Mouse (Mus musculus): ENCODE data around the gene Tmem136.
"Not testable (repeated sequence)": the region's sequence is repeated elsewhere in the genome, so short reads cannot be mapped to it uniquely, and the experiment has no call there.

Tmem136 gene

DNA sequence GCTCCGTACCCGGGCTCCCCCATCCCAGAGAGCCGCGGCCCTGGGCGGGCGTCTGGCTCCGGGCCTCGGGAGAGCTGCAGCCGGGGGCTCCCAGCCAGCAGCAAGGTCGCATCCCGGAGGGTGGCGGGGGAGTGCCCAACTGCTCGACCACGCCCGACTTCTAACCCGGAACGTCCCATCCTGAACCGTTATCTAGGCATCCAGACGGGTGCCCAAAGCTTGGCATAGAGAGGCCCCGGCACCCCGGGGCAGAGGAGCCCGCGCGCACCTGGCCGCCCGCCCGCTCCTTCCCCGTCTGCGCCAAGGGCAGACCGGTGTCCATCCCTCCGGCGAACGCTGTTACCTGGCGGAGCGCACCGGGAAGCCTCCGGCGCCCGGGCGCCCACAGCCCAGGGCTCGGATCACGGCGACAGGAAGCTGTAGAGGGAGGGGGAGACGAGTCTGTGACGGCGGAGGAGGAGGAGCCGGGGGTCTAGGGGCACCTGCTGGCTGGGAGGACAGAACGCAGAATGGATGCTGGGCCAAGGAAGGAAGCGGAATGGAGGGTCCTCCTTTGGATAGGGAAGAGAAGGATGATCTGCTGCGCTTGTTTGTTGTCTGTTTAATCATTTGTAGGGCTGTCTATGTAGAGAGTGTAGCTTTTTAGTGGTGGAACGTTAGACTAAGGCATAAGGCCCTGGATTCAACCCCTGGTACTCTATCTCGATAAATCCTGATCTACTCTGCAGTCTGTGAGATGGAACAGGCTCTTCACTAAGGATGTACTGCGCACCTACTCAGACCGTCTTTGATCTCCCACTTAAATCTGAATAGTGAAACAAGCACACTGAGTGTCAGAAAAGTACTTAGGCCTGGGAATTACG is at the start of gene Tmem136:
TSS of gene Tmem136 (minus strand) at position 437 of the 863 bp plus-strand sequence.
- peak; percentile 60 to 68 for DNase-seq (ENCODE audit: low spot score in 2 of 2)

DNA sequence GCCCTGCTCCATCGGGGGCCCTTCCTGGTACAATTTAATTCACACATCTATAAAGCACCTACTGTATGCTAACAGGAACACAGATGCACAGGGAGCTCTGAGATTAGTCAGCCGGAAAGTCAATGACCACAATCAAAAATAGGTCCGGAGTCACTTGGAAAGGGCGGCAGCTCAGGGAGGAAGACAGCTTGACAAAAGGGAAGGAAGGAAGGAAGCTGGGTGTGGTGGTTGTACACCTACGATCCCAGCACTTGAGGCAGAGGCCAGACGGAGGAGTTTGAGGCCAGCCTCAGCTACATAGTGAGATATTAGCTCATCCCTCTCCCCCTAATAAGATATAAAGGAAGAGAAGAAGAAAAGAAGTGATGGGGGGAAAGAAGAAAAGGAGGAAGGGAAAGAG is 39.6 kb upstream of the Tmem136 start:
- no peak for DNase-seq (ENCODE audit: low spot score in 2 of 2)

DNA sequence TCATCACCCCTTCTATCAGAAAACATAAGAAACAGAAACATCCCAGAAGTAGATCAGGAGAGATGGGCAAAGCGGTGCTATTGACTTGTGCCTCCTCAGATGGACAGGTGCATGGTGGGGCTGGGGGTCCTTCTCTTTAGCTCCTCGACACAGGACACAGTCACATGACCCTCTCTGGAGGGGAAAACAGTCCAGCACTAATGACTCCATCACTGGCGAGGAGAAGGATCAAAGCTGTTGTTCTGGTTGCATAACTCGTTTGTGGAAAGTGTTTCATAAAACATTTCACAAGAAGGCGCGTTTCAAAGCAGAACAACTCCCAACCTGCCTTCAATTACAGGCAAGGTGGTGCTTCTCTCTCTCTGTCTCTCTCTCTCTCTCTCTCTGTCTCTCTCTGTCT is 35.4 kb upstream of the Tmem136 start:
- DNase-seq (ENCODE audit: low spot score in 2 of 2), result no peak

DNA sequence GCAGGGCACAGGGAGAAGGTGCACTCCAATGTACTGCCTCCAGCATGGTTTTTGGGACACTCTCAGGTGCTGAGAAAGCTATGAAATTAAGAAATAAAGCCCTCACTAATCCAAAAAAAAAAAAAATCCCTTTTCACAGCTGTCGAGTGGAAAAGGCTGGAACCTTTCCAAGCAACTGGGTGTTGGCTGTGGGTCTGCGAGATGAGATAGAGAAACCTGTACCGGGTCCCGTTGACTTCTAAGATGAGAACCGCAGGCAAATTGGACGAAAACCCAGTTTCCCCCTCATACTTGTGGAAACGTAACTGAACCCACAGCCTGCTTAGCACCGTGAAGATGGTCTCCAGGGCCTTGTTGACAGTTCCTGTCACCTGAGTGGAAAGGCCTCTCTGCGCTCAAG is 34.6 kb upstream of the Tmem136 start:
- DNase-seq (ENCODE audit: low spot score in 2 of 2), result no peak

DNA sequence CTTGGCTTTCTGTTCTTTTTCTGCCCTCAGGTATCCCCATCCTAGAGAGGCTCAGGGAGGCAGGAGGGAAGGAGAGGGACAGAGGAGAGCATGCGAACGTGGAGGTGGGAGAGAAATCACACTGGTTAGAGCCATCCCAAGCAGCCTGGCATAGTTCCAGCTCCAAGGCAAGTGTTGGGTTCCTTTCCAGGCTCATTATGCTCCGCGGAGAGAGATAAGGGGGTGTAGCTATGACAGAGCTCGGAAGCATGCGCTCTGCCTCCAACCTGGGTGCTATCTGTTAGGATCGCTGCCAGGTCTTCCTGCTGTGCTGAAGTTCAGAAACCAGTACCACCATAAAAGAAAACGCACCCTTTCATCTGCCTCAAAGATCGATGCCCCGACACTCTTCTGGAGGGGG is 33.7 kb upstream of the Tmem136 start:
- DNase-seq (ENCODE audit: low spot score in 2 of 2), result peak; percentile 73 to 74

DNA sequence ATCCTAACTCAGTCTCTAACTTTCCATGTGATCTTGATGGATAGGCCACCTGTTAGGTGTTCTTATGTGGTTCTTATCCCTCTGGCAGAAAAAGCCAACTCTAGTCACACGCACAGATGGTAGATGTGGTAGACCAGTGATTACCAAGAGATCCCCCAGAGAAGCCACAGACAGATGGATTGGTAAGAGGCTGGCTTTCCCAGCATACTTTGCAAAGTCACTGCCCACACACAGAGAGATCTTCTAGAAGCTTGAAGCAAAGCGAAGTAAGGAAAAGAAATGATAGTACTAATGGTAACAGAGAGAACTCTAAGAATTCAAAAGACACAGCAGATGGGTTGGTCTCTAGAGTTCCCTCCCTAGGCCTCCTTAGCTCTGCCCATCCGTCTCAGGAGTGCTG is 33.1 kb upstream of the Tmem136 start:
- peak in 1 of 2 experiments; percentile 70 for DNase-seq (ENCODE audit: low spot score in 2 of 2)

DNA sequence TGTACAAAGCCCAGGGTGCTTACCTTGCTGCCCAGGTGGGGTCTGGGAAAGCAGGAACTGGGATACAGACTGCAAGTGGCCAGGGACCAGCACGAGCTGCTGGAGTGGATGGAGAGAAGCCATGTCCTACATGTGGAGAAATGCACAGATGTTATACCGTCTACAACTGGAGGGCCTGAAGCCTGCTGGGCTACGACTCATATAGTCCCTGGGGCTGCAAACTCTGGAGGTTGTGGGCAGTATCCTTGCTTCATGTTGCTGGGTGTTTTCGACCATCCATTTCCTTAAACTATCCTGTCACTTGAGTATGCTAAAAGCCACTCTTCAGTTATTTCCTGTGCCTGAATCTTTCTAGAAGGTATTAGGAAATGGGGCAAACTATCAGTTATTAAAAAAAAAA is 28.8 kb upstream of the Tmem136 start:
- DNase-seq (ENCODE audit: low spot score in 2 of 2), result no peak

DNA sequence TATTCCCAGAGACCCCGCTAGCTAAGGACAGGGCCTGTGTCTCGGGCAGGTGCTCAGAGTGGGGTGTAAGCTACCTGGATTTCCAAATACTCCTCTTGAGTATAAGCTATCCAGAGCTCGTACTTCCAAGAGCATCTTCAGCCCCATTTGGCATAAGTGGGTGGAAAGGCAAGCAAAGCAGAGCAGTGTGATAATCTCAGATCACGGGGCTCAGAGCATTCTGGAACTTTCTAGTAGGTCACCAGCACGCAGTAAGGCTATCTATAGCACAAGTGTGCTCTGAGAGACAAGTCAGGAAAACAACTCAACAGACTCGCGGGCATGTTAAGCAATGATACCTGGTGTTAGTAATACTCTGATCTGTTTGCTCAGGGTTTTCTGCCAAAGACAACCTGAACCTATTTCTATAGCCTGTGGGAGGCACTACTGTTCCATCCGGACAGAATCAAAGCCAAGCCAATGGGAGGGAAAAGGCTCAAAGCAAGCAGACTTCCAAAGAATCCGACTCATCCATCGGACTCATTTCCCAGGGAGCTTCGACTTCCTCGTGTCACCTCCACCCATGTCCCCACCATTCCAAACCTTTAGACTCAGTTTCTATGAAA is 27.9 kb upstream of the Tmem136 start:
- no peak for DNase-seq (ENCODE audit: low spot score in 2 of 2)

DNA sequence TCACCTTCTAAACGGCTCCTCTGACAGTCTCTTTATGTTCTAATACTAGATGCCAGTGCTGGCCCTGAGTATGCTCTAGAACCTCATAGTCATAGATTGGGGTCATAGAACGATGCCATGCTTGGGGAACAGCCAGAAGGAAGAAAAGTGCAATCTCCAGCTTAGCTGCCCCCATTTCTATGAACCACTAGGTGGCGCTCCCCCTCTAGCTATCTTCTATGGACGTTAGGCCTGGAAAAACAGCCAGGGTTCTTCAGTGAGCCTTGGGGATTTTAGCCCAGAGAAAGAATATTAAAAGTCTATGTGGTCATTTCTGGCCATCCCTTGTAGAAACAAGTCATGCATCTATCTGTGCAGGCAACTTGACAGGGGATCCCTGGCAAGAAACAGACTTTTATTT is 25.5 kb upstream of the Tmem136 start:
- DNase-seq (ENCODE audit: low spot score in 2 of 2), result peak; percentile 55 to 78

DNA sequence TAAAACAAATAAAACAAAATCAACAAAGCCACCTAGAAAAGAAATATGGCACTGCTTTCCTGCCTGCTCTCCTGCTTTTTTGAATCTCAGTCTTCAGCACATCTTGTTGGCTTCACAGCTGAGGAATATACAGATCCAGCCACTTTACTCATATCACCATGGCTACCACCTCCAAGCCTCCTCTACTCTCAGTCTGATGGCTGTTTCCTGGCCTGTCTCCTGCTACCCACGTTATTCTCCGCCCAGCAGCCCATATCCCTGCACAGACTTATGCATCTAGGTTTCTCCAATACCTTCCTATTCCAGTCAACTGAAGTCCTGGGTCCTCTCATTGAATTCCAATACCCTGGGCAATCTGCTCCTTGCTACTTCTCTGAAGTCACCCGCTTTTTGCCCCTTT is 17.2 kb upstream of the Tmem136 start:
- DNase-seq (ENCODE audit: low spot score in 2 of 2), result peak; percentile 59 to 74

DNA sequence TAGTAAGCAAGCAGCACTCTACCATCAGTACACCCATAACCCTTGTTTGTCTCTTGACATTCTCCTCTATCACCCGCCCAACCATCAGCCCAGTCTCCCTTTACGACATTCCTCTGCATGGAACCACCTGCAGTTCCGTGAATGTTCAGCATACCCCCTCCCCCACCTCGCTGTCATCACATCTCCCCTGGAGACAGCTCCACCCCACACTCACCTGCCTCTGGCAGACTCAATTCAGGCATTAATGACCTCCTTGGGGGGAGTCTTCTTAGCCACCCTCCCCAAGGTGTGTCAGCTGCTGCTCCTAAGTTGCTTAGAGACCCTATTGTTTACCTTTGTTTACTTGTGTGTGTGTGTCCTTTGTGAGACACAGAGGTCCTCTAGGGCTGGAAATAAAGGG is 16.0 kb upstream of the Tmem136 start:
- no peak for DNase-seq (ENCODE audit: low spot score in 2 of 2)

DNA sequence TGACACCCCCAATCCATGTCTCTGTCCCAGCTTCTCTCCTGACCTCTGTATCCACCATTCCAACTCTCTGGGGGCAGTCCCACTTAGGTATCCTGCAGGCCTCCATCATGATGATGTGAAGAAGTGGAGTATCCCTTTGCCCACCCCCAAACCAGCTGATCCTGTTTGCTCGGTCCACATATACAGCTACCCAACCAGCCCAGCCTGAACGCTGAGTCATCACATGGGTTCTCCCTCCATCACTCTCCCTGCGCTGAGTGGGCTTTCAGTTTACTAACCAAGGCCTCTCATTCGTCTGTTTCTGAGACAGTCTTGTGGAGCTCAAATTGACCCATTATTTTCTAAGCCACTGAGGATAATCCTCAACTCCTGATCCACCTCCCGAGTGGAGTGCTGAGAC is 15.6 kb upstream of the Tmem136 start:
- no peak for DNase-seq (ENCODE audit: low spot score in 2 of 2)

DNA sequence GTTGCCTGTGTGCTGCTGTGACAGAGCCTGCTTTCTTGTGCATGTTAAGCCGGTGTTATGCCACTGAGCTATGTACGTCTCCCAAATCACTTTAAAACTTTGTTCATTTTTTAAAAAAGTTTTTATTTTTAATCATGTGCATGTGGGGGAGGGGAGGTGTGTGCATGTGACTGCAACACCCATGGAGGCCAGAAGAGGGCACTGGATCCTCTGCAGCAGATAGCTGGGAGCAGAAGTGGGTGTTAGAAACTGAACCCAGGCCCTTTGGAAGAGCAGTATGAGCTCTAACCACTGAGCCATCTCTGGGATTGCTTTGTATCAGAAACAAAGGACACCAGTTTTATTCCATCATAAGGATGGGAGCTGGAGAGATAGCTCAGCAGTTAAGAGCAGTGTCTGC is 14.3 kb upstream of the Tmem136 start:
- no peak for DNase-seq (ENCODE audit: low spot score in 2 of 2)

DNA sequence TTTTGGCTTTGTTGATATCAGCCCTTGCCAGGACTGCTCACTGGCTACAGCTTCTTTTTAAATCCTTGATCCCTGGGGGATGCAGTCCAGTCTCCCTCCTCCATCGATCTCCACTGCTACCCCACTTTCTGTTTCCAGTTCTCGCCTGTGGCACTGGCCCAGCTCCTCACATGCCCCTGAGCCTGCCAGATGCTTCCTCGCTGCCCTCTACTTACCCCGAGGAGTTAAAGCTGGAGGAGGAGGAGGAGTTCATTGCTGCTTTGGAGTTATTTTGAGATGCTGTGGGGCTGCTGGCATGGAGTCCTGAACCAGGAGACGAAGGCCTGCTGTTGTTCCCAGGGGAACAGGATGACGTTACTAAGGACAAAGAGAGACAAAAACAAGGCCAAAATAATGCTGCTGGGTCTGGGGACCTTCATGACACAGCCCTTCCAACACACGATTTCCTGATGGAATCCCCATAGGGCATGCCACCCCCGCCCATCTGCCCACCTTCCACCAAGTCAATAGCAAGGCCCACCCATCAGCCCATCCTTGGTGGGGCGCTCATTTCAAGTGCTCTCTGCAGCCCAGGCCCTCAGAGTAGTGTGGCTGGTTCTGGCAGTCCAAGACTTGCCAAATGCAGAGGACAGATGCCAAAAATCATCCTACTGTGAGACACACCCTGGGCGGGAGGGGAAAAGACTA is 10.9 kb upstream of the Tmem136 start:
- peak in 1 of 2 experiments; percentile 58 for DNase-seq (ENCODE audit: low spot score in 2 of 2)

DNA sequence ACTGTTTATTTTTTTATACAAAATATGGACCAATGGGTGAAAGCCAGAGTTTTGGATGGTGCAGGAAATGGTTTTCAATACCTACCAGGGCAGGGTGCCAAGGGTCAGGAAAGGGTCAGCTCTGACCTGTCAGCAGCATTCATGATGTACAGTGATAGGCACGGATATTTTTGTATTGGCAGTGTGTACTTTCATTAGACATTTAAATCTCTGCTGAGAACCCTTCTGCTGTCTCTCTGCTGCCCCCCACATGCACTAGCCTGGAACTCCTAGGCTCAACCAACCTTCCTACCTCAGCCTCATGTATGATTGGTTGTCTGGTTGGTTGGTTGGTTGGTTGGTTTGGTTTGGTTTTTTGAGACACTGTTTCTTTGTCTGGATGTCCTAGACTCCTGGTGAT is 6.0 kb upstream of the Tmem136 start:
- DNase-seq (ENCODE audit: low spot score in 2 of 2), result no peak

DNA sequence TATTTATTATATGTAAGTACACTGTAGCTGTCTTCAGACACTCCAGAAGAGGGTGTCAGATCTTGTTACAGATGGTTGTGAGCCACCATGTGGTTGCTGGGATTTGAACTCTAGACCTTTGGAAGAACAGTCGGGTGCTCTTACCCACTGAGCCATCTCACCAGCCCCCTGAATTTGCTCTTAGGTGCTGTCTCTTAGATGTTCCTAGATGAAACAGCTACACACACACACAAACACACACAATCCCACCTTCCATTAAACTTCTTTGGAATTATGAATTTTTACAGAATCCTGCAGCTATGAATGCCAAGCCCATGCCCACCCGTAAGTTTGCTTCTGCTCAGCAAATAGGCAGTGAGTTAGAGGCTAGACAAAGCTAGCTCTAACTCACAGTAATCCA is 5.6 kb upstream of the Tmem136 start:
- DNase-seq (ENCODE audit: low spot score in 2 of 2), result not testable (repeated sequence)

DNA sequence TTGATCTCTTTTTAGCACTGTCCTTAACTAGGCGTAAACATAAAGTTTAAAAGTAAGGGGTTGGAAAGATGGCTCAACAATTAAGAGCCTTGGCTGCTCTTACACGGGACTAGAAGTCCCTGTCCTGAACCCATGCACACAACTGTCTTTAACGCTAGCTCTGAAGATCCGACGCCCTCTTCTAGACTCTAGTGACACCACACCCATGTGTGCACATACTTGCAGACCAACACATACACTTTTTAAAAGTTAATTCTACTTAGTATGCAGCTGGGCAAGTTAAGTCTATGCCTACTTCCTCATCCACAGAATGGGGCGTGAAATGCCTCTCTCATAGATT is 597 bp upstream of the Tmem136 start:
- DNase-seq (ENCODE audit: low spot score in 2 of 2), result no peak

DNA sequence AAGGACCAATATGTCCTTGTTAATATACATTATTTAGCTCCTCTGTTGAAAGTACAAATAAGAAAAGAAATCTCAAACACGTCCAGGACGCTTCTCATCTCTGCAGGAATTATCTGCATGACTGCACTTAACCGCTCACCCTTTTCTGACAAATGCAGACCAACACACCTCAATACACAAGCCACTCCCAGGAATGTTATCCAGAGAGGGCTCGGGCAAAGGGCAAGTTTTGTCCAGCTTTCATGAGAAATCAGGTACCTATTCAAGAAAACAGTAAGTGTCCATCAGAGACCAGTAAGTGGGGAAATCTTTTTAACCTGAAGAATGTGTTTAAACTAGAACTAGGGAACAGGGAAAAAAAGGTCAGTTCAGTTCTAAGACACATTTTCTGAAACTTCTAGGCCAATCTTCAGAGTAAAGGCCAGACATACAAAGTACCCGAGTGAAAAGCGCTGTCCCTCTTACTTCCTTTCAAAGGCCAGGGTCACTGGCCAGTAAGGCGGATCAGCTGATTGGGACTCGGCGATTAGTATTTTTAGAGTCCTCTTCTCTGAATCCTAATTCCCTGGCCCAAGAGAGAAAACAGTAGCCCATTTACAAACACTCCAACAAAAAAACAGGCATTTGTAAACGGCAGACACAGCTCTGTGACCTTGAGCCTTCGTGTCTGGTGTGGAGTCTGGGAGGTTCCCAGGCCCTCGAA is 788 bp downstream of the Tmem136 start:
- DNase-seq (ENCODE audit: low spot score in 2 of 2), result no peak

DNA sequence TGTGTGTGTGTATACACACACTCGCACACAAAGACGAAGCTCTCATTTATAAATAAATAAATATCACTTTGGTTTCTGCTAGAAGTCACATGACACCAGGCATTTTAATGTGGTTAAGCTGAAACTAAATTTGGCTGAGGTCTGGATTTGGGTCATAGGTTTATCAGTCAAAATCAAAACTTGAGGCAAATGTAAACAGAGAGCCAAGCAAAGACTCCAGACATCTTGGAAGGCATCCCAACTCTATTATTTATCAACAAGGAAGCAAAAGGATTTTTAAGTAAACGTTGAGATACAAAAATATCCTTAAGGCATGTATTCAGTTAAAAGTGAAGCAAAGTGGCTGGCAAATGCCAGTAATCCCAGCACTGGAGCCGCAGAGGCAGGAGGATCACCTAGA is 1.5 kb downstream of the Tmem136 start:
- no peak for DNase-seq (ENCODE audit: low spot score in 2 of 2)

DNA sequence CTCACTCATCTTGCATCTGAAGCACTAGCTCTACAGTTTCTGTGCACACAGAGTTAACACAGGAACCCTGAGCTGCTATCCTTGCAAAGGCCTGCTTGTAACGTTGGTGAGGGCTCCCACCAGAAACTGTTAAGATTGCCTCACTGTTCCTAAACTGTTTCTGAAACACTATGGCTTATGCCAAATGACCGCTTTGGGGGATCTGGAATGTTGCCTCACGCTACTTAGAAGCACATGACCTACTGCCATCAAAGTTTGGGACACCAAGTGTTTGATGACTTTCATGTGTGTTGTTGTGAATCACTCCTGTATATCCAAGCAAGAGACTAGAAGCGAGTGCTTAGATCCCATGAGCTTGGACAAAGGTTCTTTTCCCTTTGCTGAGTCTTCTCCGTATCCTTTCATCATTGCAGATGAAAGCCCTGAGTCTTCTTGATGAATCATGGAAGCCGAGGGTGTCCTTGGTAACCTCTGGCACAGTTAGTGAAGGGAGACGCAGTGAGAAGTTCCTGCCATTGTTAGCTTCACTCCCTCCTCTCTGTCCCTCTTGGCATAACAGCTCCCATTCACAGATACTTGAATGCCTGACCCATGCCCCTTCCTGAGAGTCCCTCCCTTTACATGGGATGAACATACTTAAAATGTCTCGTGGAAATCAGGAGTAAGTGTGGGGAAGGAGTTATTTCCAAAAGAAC is 5.9 kb downstream of the Tmem136 start:
- no peak for DNase-seq (ENCODE audit: low spot score in 2 of 2)

DNA sequence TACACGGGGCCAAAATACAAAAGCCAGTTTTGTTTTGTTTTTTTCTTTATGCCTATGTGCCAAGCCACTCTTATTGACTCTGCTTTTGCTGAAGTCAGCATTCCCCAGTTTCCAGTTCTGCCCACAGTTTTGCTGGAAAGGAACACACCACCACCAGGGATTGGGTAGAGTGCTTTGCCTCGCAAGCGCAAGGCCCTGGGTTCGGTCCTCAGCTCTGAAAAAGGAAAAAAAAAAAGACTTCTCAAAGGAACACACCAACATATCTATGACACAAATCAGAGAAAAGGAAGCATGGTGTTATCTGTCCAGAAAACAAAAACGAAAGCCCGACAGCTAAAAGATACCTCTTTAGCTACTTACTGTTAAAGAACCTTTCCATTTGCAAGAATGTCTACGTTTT is 7.2 kb downstream of the Tmem136 start:
- no peak for DNase-seq (ENCODE audit: low spot score in 2 of 2)

DNA sequence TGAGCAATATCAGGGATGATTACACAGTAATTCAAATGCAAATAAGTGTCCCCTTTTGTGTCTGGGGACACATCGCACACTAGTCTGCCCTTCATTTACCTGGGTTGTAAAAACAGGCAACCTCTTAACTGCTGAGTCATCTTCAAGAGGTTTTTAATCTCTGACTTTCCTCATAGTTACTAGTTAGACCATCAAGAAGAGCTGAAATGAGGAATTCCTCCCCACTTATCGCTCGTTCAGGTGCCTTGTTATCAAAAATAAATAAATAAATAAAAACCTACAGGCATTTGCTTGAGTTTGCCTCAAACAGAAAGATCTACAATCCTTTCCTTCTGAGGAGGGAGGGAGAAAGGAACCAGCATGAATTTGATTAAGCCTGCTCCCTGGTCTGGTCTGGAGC is 7.6 kb downstream of the Tmem136 start:
- no peak for DNase-seq (ENCODE audit: low spot score in 2 of 2)
